In genomic region chr1:180330145-180330706, GRCm38 (mm10) we compare ENCODE assay signal across 8 mouse cellular contexts. TPM values are rescaled to one million over a fixed set of nuclear protein-coding genes. Genes with fewer than 3 reads are reported as not detected.
DNase-seq lines count a peak whose midpoint lies in the region; ATAC-seq lines count a peak whose summit lies in the region.

Gene Itpkb (plus strand): TSS chr1:180330485.

- no peak for ATAC-seq in erythroblast, adult 5-6 weeks (replicated peaks; ENCODE audit: low FRiP score, poor library complexity, severe bottlenecking)
- peak; percentile 66 for ATAC-seq in intestine, embryonic 14.5 days (replicated peaks; ENCODE audit: low FRiP score, low TSS enrichment, low read depth)
- ATAC-seq in limb, embryonic 12.5 days (ENCODE audit: insufficient number of reproducible peaks, insufficient read depth, low FRiP score, low TSS enrichment, low read depth) = peak; percentile 71
- peak; percentile 61; the same call in 1 of the 2 replicates for ATAC-seq in midbrain, embryonic 12.5 days (ENCODE audit: low FRiP score, low read depth)
- peak; percentile 77 for ATAC-seq in stomach, embryonic 14.5 days (ENCODE audit: insufficient number of reproducible peaks, insufficient read depth, low FRiP score, low read depth)

- peak; percentile 54 to 58 for DNase-seq in cerebellum, postnatal 10 days
- DNase-seq in gastrocnemius, postnatal 4 days (ENCODE audit: low spot score in 2 of 2) = peak; percentile 40 to 73
- no peak for DNase-seq in intestine, embryonic 14.5 days (ENCODE audit: low spot score)

- peak within 1 kb of the TSS; percentile 61 for H3K4me3 ChIP-seq in erythroblast, embryonic 14.5 days (replicated peaks)
- peak within 1 kb of the TSS; percentile 83 for H3K4me3 ChIP-seq in intestine, embryonic 14.5 days (ENCODE audit: low read depth, low read length)
- H3K4me3 ChIP-seq in limb, embryonic 12.5 days (replicated peaks) = peak within 1 kb of the TSS; percentile 75
- H3K4me3 ChIP-seq in midbrain, embryonic 12.5 days = peak within 1 kb of the TSS; percentile 58
- H3K4me3 ChIP-seq in stomach, embryonic 14.5 days (ENCODE audit: low read depth, low read length) = peak within 1 kb of the TSS; percentile 75

- H3K4me1 ChIP-seq in erythroblast, embryonic 14.5 days (ENCODE audit: control insufficient read depth) = peaks cover 34% of the 10 kb centered on the region
- H3K4me1 ChIP-seq in intestine, embryonic 14.5 days (replicated peaks; ENCODE audit: control insufficient read depth, insufficient read depth, low read length) = peaks cover 30% of the 10 kb centered on the region
- peaks cover 50% of the 10 kb centered on the region for H3K4me1 ChIP-seq in limb, embryonic 12.5 days (replicated peaks)
- peaks cover 31% of the 10 kb centered on the region for H3K4me1 ChIP-seq in midbrain, embryonic 12.5 days
- H3K4me1 ChIP-seq in stomach, embryonic 14.5 days (ENCODE audit: control insufficient read depth, insufficient read depth, low read length) = peaks cover 33% of the 10 kb centered on the region

- peak within 1 kb of the TSS; percentile 82 for H3K4me2 ChIP-seq in intestine, embryonic 14.5 days (ENCODE audit: low read length)
- H3K4me2 ChIP-seq in limb, embryonic 12.5 days = peak within 1 kb of the TSS; percentile 100
- peak within 1 kb of the TSS; percentile 98 for H3K4me2 ChIP-seq in midbrain, embryonic 12.5 days (replicated peaks)
- peak within 1 kb of the TSS; percentile 99 for H3K4me2 ChIP-seq in stomach, embryonic 14.5 days (replicated peaks; ENCODE audit: low read depth, low read length)

- under 1% methylated on average over 19 of the region's 19 CpGs for WGBS in intestine, embryonic 14.5 days
- 2% methylated on average over 19 of the region's 19 CpGs for WGBS in limb, embryonic 12.5 days
- under 1% methylated on average over 19 of the region's 19 CpGs for WGBS in midbrain, embryonic 12.5 days
- under 1% methylated on average over 19 of the region's 19 CpGs for WGBS in stomach, embryonic 14.5 days

- no peaks in the 10 kb centered on the region for H3K36me3 ChIP-seq in erythroblast, embryonic 14.5 days (ENCODE audit: control insufficient read depth)
- peaks cover 9% of the 10 kb centered on the region for H3K36me3 ChIP-seq in intestine, embryonic 14.5 days (ENCODE audit: control insufficient read depth, insufficient read depth, low read length)
- H3K36me3 ChIP-seq in limb, embryonic 12.5 days = peaks cover 18% of the 10 kb centered on the region
- no peaks in the 10 kb centered on the region for H3K36me3 ChIP-seq in midbrain, embryonic 12.5 days
- H3K36me3 ChIP-seq in stomach, embryonic 14.5 days (ENCODE audit: control insufficient read depth, insufficient read depth, low read length) = peaks cover 5% of the 10 kb centered on the region; the same call in 1 of the 2 replicates

- H3K27ac ChIP-seq in intestine, embryonic 14.5 days (ENCODE audit: low read depth) = peak within 1 kb of the TSS; percentile 90
- H3K27ac ChIP-seq in limb, embryonic 12.5 days = peak within 1 kb of the TSS; percentile 95
- H3K27ac ChIP-seq in midbrain, embryonic 12.5 days (replicated peaks) = peak within 1 kb of the TSS; percentile 63
- peak within 1 kb of the TSS; percentile 95 for H3K27ac ChIP-seq in stomach, embryonic 14.5 days (ENCODE audit: low read length)

- peak within 1 kb of the TSS; percentile 89 for H3K9ac ChIP-seq in intestine, embryonic 14.5 days (ENCODE audit: low read length)
- peak within 1 kb of the TSS; percentile 91 for H3K9ac ChIP-seq in limb, embryonic 12.5 days (replicated peaks)
- peak within 1 kb of the TSS; percentile 73 for H3K9ac ChIP-seq in midbrain, embryonic 12.5 days (replicated peaks)
- H3K9ac ChIP-seq in stomach, embryonic 14.5 days (replicated peaks; ENCODE audit: low read depth, low read length) = peak within 1 kb of the TSS; percentile 92

- H3K27me3 ChIP-seq in erythroblast, embryonic 14.5 days (ENCODE audit: control insufficient read depth) = peaks cover 58% of the 10 kb centered on the region
- H3K27me3 ChIP-seq in intestine, embryonic 14.5 days (replicated peaks; ENCODE audit: control insufficient read depth, insufficient read depth, low read length) = no peaks in the 10 kb centered on the region
- H3K27me3 ChIP-seq in limb, embryonic 12.5 days = peaks cover 13% of the 10 kb centered on the region; the same call in 1 of the 2 replicates
- H3K27me3 ChIP-seq in midbrain, embryonic 12.5 days = peaks cover 45% of the 10 kb centered on the region
- H3K27me3 ChIP-seq in stomach, embryonic 14.5 days (ENCODE audit: control insufficient read depth, insufficient read depth, low read length) = no peaks in the 10 kb centered on the region

- no peaks in the 10 kb centered on the region for H3K9me3 ChIP-seq in erythroblast, embryonic 14.5 days (ENCODE audit: control insufficient read depth, low read length)
- H3K9me3 ChIP-seq in intestine, embryonic 14.5 days (ENCODE audit: control insufficient read depth, low read length) = no peaks in the 10 kb centered on the region
- H3K9me3 ChIP-seq in limb, embryonic 12.5 days = no peaks in the 10 kb centered on the region
- H3K9me3 ChIP-seq in midbrain, embryonic 12.5 days = no peaks in the 10 kb centered on the region
- no peaks in the 10 kb centered on the region for H3K9me3 ChIP-seq in stomach, embryonic 14.5 days (ENCODE audit: control insufficient read depth, low read depth, low read length)

RNA-seq across cellular contexts. Expression of gene Itpkb, which starts in this region (rescaled TPM):
- 0.03 and 0.04 TPM in 2 replicates for polyA plus RNA-seq in erythroblast, embryonic 14.5 days (2012)
- 2.3 and 4.0 TPM in 2 replicates for total RNA-seq in erythroblast, adult 5-6 weeks (2015; ENCODE audit: low replicate concordance)
- total RNA-seq in erythroblast, adult 5-6 weeks (2017; ENCODE audit: low replicate concordance) = 2.4 and 3.2 TPM in 2 replicates
- 10 to 100 TPM; 43.3 to 46.1 TPM for total RNA-seq in gastrocnemius, postnatal 4 days (2021)
- polyA plus RNA-seq in intestine, embryonic 14.5 days (2014; fragmentation: Nextera tagmentation; extraction: Ambion mirVana) = 6.7 and 8.3 TPM in 2 replicates
- polyA plus RNA-seq in limb, embryonic 12.5 days (2016; fragmentation: Nextera tagmentation; extraction: Ambion mirVana) = 13.9 and 14.5 TPM in 2 replicates
- 5.2 and 5.7 TPM in 2 replicates for polyA plus RNA-seq in midbrain, embryonic 12.5 days (2016; fragmentation: Nextera tagmentation; extraction: Ambion mirVana)
- 10.4 and 10.9 TPM in 2 replicates for polyA plus RNA-seq in stomach, embryonic 14.5 days (2014; fragmentation: Nextera tagmentation; extraction: Ambion mirVana)

Comparison
In these comparisons a context has a peak if more than half of its experiments do, and no peak if none do; other contexts are left out.
1. RNA of gene Itpkb (total RNA-seq): 43.3 to 46.1 TPM in gastrocnemius, postnatal 4 days; 2.3 to 4.0 TPM in erythroblast, adult 5-6 weeks; every median in the first group is over 4 times any median in the second.
2. Peak in every context shown above with its lines, with median percentiles within 50 percentile points of each other: H3K4me3 ChIP-seq, H3K27ac ChIP-seq, H3K4me2 ChIP-seq and H3K9ac ChIP-seq.